ENCODE assay signal across 16 mouse cellular contexts in genomic region chr5:101298411-101298810, GRCm38 (mm10).
DNase-seq lines count a peak whose midpoint lies in the region.
"Had no signal": no experiment of that assay in that cellular context is flagged by ENCODE, and none has a peak within 500 bp of the region (broad histone marks: within the 10 kb centered on the region; RNA-seq: fewer than 3 reads in every experiment).

No protein-coding gene starts in this region.

- DNase-seq in cerebellum, adult 11-12 months, result peak; percentile 24
- no peak for DNase-seq in cerebellum, postnatal 4 days (ENCODE audit: low spot score in 2 of 2)
- DNase-seq in heart, adult 11 months, result peak; percentile 40
- DNase-seq in heart, adult 18-20 months, result no peak
- peak; percentile 26 for DNase-seq in brain, adult 2 months (ENCODE audit: low read depth, low spot score)
- peak; percentile 73 for DNase-seq in cerebellum, postnatal 14 days
- no peak for DNase-seq in ovary, postnatal 36 days (ENCODE audit: low spot score)
- no peak for DNase-seq in adrenal gland, adult (ENCODE audit: inconsistent age in 2 of 2, low spot score in 1 of 2)
- DNase-seq: adrenal gland, adult 2 months; adrenal gland, postnatal 14 days; B cell, adult 2 months; gastrocnemius, postnatal 10 days; gastrocnemius, postnatal 36 days; heart, postnatal 10 days; heart, postnatal 36 days; kidney, adult 2 months had no signal

Comparison
In these comparisons a context has a peak if more than half of its experiments do, and no peak if none do; other contexts are left out.
1. DNase-seq: peak in cerebellum, adult 11-12 months (single experiment), heart, adult 11 months (single experiment), brain, adult 2 months (single experiment) and cerebellum, postnatal 14 days (2 of 2); none in cerebellum, postnatal 4 days (0 of 2), heart, adult 18-20 months (0 of 2), ovary, postnatal 36 days (single experiment) and adrenal gland, adult (0 of 2).